Mouse (Mus musculus) MN1 (cell line): ENCODE results near the gene Olfr497.

Experiments
- DNase-seq: peaks from one replicate; pipeline ENCODE4 v3.0.0-alpha.2; 2016; ENCODE audit warnings: low spot score

The Olfr497 gene

DNA sequence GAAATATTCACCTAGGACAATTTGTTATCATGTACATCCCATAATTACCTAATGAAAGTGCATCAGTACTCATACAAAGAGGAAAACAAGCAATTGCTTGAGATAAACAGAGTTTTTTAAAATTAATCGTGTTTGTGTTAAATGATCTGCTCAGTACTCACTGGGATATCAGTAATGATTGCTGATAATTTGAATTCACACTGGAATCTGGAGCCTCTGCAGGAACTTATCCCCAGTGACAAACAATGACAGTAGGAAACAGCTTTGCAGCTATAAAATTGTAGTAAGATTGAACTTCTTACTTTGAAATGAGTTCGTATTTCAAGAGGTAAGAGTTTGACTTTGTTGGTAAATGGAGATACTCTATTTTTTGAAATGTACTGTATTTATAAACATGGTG is at the start of gene Olfr497:
TSS of gene Olfr497 (plus strand) at position 301 of the 400 bp plus-strand sequence.
- no peak for DNase-seq

DNA sequence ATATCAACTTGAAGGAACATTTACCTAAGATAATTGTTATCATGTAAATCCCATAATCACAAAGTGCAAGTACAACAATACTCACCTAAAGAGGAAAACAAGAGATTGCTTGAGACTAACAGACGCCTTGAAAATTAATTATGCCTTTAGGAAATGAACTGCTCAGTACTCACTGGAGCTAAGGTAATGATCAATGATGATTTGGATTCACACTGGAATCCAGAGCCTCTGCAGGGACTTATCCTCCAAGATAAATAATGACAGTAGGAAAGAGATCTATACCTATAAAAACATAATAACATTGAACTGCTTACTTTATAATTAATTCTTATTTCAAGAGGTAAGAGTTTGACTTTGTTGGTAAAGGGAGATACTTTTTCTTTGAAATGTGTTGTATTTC is 27.4 kb upstream of the Olfr497 start, which contains the start of gene Olfr495:
TSS of gene Olfr495 (plus strand) at position 301 of the 400 bp plus-strand sequence.
- no peak for DNase-seq

DNA sequence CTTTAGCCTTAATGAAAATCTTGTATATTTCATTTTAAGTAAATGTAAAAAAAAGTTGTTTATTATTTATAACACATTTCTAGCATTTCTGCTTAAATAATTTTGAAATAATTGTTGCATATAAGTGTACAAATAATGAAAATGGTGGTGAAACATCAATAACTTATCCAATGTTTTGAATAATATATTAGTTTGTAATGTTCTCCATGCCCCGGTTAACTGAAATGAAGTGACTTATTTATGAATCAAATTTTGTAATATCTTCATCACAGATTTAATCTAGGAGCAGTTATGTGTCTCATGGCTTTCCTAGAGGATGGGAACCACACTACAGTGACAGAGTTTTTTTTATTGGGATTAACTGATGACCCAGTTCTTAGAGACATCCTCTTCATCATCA is 44.8 kb downstream of the Olfr497 start, which contains the start of gene Olfr498:
TSS of gene Olfr498 (plus strand) at position 301 of the 400 bp plus-strand sequence.
- DNase-seq, result no peak
